Mouse (Mus musculus) c-Kit-positive CD71-negative TER-119-negative erythroid progenitor cells, embryonic 14.5 days (primary cell): Measurements from ENCODE around the gene Rrp9.

Experiments used
- DNase-seq: peaks from one replicate; pipeline ENCODE4 v3.0.0-alpha.2; 2013; ENCODE audit warnings: low read depth

Gene Rrp9

DNA sequence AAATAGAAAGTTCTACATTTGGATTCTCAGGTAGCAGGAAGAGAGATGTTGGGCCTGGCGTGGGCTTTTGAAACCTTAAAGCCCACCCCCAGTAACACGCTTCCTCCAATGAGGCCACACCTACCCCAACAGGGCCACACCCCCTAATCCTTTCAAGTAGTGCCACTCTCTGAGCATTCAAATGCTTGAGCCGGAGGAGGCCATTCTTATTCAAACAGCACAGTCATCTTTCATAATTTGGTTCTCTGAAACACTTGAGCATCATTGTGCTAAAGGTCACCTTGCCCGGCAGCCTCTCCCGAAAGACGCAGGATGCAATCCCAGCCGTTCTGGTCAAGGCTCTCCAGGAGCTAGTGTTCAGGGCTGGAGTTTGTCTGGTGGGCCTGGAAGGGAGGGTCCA lies 58.5 kb downstream of the Rrp9 start:
- no peak for DNase-seq

DNA sequence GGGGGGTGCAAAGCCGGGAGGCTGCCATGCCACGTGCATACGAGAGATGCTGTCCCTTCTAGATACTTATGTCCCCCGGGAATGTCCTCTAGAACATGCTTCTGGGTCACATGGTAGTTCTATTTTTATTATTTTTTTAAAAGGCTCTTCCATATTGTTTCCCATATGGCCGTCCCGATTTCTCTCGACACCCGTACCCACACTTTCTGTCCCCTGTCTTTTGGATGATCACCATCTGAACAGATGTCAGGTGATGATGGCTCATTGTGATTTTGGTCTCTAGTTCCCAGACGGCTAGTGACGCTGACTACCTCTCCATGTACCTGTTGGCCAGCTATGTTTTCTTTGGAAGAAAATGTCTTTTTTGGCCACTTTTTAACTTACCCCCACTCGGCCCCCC lies 59.2 kb downstream of the Rrp9 start:
- no peak for DNase-seq
